Mouse (Mus musculus) left cerebral cortex, adult 8-10 months (tissue): ENCODE measurements around the gene Gstt2. TPM values are rescaled to one million over a fixed set of nuclear protein-coding genes. Genes with fewer than 3 reads are reported as not detected.
"Not testable (repeated sequence)": the region's sequence is repeated elsewhere in the genome, so short reads cannot be mapped to it uniquely, and the experiment has no call there.

Experiments
- DNase-seq, 2 experiments: peaks; one replicate each; pipeline ENCODE4 v3.0.0; 2022; ENCODE audit warnings: low spot score in 2 of 2
- total RNA-seq, 4 experiments: library from RNA; stranded (reverse); gene quantifications; 2 replicates each; pipeline ENCODE4 v1.2.4; 2022

Gene Gstt2
- total RNA-seq, 4 experiments from 2014 or later, result 4.2 to 6.2 (median 5.2) TPM

DNA sequence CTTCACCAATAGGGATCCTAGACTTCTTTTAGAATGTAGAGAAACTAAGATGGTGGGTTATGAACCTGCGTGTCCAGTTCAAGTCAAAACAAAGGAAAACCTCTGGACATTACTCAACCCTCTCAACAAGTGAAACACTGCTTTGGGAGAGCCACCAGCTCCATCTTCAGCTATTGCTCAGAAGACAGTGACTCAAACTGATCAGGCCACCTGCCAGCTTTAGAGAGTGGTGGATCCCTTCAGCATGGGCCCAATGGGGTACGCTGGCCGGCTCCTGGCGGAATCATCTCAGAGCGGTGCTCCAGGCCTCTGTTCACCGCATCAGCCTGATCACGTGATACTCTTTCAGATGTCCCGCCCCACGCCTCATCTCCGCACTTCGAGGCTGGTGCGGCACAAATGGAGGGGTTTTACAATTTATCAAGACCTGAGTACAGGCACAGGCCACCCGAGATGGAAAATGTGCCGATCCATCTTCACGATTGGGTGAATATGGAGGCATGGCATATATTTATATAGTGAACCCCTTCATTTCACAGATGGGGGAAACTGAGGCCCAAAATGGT is 18.3 kb upstream of the Gstt2 start:
- no peak for DNase-seq

- DNase-seq, result no peak
Observed at GRCm38 (mm10) chr10:75854791-75855190, 17.6 kb upstream of the Gstt2 start.

GRCm38 (mm10) chr10:75854096-75854495 is 16.9 kb upstream of the Gstt2 start:
- DNase-seq, result no peak

- peak in 1 of 2 experiments; percentile 67 for DNase-seq
Observed at GRCm38 (mm10) chr10:75853452-75853851, 16.2 kb upstream of the Gstt2 start.

DNA sequence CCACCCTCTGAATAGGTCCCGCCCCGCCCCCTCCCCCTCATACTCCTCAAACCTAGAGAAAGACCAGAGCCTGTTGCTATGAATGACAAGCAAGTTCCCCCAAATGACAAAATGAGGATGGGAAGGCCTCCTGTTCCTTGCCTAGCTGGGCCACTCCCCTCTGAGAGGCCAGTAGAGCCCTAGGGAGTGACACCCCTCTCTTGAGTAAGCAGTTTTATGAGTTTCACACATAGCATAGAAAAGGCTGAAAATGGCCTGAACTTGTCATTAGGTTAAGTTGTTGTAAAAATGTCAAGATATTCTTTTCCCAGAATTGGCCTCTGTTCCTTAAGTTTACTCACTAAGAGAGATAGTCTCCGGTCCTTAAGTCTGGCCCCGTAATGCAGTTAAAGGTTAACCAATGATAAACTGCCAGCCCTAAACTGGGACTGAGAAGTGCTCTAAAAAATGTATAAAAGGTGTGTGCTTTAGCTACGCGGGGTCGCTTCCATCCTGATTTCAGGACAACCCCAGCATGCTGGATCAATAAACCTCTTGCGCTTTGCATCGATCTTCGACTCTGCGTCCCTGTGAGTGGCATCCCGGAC is 15.4 kb upstream of the Gstt2 start:
- no peak for DNase-seq

DNA sequence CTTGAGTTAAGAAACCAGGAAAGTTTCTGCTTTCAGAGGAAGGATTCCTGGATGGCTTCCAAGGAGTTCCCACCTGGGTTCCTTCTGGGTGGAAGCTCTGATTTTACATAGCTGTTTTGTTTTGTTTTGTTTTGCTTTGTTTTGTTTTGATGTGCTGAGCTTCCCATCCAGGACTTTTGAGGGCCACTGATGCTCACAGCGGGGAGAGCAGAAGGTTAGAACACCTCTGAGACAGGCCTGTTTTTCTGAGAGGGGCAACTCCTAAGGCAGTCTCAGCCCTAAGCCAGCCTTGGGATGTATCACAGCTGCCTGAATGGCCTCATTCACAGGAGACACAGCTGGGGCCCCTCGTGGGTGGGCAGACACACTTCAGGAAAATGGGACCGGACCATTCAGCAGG is 14.5 kb upstream of the Gstt2 start:
- DNase-seq, result no peak

- DNase-seq, result no peak
Observed at GRCm38 (mm10) chr10:75851076-75851475, 13.9 kb upstream of the Gstt2 start.

GRCm38 (mm10) chr10:75848382-75848781 is 11.2 kb upstream of the Gstt2 start:
- DNase-seq, result no peak

DNA sequence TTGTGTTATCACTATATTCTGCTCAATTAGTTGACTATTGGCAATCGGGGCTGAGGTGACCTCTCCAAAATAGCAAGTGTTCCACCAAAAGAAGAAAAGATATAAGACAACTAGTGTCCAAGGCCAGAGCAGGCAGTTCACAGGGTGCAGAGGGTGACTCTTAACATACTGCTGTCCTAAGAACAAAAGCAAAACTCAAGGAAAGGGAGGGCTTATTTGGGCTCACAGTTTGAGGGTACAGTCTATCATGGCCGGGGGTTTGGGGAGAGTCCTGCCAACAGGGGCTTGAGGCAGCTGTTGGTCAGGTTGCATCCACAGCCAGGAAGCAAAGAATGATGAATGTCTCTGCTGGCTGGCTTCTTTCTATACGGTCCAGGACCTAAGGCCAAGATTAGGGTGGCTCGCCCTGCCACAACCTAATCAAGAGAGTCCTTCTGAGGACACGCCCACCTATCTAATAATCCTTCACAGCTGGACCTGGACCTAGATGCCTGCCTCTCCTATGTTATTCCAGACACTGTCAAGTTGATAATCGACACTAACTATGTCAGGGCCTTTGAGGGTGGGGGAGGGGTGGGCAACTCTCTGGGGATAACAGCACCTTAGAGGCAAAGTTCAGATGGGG is 8.2 kb upstream of the Gstt2 start:
- DNase-seq, result no peak

DNA sequence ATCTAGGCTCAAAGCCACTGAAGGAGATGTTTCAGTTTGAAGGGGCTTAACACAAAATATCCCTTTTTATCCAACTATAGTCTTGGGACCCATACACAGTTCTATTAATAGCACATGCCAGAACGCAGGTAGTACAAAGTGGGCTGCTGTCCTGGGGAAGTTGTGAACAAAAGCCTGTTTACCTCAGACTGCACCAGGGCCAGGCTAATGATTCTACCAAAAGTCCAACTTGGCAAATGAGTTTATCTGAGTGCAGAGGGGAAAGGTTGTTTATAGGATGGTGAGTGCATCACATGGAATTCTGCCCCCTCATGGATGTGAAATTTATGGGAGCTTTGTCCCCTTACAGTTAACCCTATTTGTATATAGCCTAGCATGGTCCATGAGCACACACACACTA is 7.6 kb upstream of the Gstt2 start:
- DNase-seq, result no peak

DNA sequence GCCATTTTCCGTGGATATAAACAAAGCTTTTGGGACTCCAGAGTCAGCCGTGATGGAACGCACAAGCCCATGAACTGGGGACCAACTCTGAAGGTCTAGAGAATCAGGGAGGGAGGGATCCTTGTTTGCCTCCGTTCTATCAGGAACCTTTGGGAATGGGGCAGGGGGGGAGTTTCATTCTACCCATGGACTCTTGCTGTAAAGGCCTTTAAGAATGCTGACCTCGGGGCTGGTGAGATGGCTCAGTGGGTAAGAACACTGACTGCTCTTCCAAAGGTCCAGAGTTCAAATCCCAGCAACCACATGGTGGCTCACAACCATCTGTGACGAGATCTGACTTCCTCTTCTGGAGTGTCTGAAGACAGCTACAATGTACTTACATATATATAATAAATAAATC is 6.7 kb upstream of the Gstt2 start:
- DNase-seq, result not testable (repeated sequence)

- DNase-seq, result no peak
Observed at GRCm38 (mm10) chr10:75839092-75839491, 1.9 kb upstream of the Gstt2 start.

DNA sequence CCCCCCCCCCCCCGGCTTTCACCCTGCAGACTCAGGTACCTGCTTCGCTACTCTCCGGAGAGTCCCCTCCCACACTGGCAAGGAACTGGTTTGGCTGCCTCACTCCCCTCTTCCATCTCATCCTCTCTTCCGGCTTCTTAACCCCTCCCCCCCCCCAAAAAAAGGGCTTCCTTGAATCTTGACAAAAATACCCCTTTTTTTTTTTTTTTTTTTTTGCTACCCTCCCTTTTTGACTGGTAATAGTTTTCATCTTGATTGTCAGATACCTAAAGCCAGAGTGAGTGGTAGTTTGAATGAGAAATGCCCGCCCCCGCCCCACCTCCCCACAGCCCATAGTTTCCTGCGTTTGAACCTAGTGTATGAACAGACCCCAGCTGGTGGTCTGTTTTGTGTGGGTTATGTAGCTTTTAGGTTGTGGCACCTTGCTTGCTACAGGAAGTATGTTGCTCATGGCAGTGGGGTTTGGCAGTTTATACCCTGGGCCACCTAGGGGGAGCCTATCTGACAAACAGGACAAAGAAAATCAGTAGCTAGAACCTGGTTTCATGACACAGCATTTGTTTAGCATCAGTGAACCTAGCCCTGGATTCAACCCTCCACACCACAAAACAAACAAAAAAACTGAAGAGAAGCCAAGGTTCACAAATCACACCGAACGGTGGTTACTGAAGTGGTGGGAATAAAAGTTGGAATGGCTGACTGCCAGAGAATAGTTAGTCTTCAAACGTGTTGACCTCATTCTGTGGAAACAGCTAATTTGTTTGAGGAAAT is 1.3 kb downstream of the Gstt2 start:
- no peak for DNase-seq

- DNase-seq, result no peak
Observed at GRCm38 (mm10) chr10:75835307-75835706, 1.9 kb downstream of the Gstt2 start.

DNA sequence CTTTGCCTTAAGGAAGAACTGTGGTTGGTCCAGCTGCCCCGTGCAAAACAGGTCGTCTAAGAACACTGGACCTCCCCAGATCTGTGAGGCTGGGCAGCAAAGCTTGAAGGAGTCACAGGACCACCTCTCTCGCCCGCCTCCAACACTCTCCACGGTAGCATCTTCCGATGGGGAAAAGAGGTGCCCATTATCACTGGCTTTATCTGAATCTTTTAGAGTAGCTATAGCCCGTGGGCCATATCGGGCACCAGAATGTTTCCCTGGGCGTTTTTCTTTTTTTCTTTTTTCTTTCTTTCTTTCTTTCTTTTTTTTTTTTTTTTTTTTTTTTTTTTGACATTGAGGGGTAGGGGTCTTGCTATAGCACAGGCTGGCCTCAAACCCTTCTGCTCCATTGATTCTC is 2.5 kb downstream of the Gstt2 start:
- no peak for DNase-seq

DNA sequence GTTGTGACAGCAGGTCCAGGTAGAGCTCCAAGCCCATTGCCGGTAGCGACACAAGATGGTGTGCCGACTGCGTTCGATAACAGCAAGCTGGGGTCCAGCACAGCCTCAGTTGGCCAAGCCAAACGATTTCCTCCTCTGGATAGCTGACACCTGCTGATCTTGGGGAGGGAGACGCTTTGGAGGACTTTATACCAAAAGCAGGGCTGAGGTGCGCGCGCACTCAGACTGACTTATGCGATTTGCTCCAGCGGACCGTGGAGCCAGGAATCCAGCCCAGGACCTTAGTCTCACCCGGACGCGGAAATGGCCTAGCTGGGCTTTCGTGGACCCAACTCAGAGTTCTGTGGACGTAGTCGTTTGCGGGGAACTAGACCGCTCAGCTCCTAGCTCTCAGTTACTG is 3.0 kb downstream of the Gstt2 start:
- DNase-seq, result no peak

DNA sequence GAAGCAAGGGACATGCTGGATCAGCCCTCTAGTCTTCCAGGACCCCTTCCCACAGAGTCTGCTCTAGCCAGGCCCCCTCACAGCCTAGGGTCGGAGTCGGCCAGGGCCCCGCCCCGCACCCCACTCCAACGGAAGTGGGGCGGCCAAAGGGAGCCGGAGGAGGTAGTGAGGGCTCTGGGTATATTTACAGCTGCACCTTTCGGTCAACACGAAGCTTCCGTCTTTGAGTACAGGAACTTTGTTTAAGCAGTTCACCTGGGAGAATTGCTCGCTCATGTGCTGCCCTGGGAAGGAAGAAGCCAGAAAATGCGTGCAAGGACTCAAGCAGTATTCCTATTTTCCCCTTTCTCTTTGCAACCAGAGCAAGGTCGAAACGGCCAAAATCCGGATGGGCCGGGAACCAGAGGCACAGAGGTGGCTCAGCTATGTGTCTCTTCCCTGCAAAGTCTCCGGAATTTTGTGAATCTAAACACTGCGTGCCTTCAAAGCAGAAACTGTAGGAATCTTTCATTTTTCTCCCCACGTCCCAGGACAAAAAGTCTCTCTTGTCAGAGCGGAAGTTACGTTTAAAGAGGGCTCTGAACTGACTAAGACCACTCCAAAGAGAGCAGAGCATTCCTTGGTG is 3.7 kb downstream of the Gstt2 start:
- DNase-seq, result no peak

GRCm38 (mm10) chr10:75832272-75832895 is 4.8 kb downstream of the Gstt2 start:
- peak in 1 of 2 experiments; percentile 34 for DNase-seq

DNA sequence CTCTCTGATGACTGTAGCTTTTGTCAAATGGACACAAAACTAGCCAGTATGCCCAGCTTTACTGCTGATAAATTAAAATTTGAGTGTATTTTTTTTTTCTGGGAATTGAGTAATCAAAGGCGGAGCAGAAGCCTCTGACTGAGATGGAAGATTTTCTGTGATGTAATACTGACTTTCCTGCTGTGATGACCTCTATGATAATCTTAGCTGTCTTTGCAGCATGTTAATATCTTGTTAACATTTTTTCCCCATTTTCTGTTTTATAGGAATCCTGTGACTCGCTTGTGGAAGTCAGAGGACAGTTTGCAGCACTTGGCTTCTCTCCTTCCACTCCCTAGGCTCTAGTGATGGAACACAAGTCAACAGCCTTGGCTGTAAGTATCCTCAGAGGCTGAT is 7.0 kb downstream of the Gstt2 start:
- DNase-seq, result no peak

DNA sequence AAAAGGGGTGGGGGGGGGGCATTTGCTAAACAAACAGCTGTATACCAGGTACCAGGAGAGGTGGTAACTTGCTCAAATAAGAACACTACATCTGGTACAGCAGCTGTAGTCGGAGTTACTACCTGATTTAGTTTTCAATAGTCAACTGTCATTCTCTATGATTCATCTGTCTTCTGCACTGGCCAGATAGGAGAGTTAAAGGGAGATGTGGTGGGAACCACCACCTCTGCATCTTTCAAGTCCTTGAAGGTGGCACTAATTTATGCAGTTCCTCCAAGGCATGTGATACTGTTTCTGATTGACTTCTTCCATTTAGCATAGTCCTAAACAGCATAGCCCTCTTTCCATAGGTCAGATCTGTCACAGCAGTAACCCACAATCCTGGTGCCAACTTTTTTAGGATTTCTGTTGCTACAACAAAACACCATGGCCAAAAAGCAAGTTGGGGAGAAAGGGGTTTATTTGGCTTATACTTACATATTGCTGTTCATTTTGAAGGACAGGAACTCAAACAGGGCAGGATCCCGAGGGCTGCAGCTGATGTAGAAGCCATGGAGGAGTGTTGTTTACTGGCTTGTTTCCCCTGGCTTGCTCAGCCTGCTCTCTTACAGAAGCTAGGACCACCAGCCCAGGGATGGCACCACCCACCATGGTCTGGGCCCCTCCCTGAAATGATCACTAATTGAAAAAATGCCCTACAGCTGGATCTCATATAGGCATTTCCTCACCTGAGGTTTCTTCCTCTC is 7.5 kb downstream of the Gstt2 start:
- no peak for DNase-seq

GRCm38 (mm10) chr10:75828500-75828931 is 8.7 kb downstream of the Gstt2 start:
- peak in 1 of 2 experiments; percentile 51 for DNase-seq
